Mouse (Mus musculus): ENCODE results near the gene Tpcn1. TPM values are rescaled to one million over a fixed set of nuclear protein-coding genes. Genes with fewer than 3 reads are reported as not detected.

Tpcn1 gene
- 51.9 TPM for total RNA-seq (2023)

GRCm38 (mm10) chr5:120588569-120589094, at the start of gene Tpcn1, which contains the start of gene Iqcd:
Gene Tpcn1 (minus strand): TSS chr5:120588673.
Gene Iqcd (plus strand): TSS chr5:120589016.

DNA sequence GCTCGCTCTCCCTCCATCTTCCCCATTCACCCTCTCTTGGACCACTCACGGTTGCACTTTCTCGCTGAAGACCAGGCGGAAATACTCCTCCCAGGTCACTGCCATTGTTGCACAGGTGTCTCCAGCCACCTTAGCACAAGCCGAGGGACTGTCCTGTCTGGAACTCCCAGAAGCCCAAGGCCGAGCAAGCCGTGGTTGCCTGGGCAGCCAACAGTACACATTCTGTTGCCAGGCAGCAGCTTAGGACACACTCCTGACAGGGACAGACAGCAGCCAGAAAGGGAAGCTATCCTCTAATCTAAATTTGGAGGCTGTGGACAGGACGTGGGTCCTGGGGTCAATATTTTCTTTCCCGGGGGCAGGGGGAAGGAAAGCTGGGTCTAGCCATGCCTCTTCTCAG, 45.7 kb upstream of the Tpcn1 start, which contains the start of gene Cfap73:
Gene Cfap73 (minus strand): TSS at position 105 of the 400 bp plus-strand sequence.

GRCm38 (mm10) chr5:120612442-120612821, 24.0 kb upstream of the Tpcn1 start, which contains the start of the genes Rita1 and Ddx54:
Gene Rita1 (minus strand): TSS chr5:120612589.
Gene Ddx54 (plus strand): TSS chr5:120612739.

GRCm38 (mm10) chr5:120510982-120511642, 77.4 kb downstream of the Tpcn1 start, which contains the start of gene Slc8b1:
Gene Slc8b1 (plus strand): TSS chr5:120511168.

GRCm38 (mm10) chr5:120503144-120503795, 85.2 kb downstream of the Tpcn1 start, which contains the start of gene Plbd2:
Gene Plbd2 (minus strand): TSS chr5:120503625.

Other genes starting within 250 kb of the Tpcn1 start
- not detected for gene Lhx5, start 157.0 kb downstream of the Tpcn1 start, total RNA-seq (2023)
- 0.58 TPM for gene Sdsl, start 115.9 kb downstream of the Tpcn1 start, total RNA-seq (2023)
- gene Sds, start 112.1 kb downstream of the Tpcn1 start, total RNA-seq (2023), result not detected
- 23.7 TPM for gene Plbd2, start 85.0 kb downstream of the Tpcn1 start, total RNA-seq (2023)
- gene Slc8b1, start 77.5 kb downstream of the Tpcn1 start, total RNA-seq (2023), result 7.4 TPM
- gene Iqcd, start 343 bp upstream of the Tpcn1 start, total RNA-seq (2023), result 1.1 TPM
- 4.3 TPM for gene Rita1, start 23.9 kb upstream of the Tpcn1 start, total RNA-seq (2023)
- 127 TPM for gene Ddx54, start 24.1 kb upstream of the Tpcn1 start, total RNA-seq (2023)
- not detected for gene Cfap73, start 45.6 kb upstream of the Tpcn1 start, total RNA-seq (2023)
- 18.0 TPM for gene Rasal1, start 60.1 kb upstream of the Tpcn1 start, total RNA-seq (2023)
- gene Dtx1, start 123.3 kb upstream of the Tpcn1 start, total RNA-seq (2023), result 280 TPM
- 4.1 TPM for gene Oas2, start 161.2 kb upstream of the Tpcn1 start, total RNA-seq (2023)
- 13.6 TPM for gene Oas3, start 189.0 kb upstream of the Tpcn1 start, total RNA-seq (2023)
- 1.2 TPM for gene Oas1e, start 206.9 kb upstream of the Tpcn1 start, total RNA-seq (2023)
- gene Oas1c, start 223.8 kb upstream of the Tpcn1 start, total RNA-seq (2023), result 16.8 TPM

Measured in CD8-positive naive resting alpha-beta T cell, adult 57 days (primary cell).